Mouse (Mus musculus): ENCODE measurements around the gene Pkp4.
A peak's percentile ranks its signal among the peaks of the same experiment; 100 is the strongest.

The Pkp4 gene

DNA sequence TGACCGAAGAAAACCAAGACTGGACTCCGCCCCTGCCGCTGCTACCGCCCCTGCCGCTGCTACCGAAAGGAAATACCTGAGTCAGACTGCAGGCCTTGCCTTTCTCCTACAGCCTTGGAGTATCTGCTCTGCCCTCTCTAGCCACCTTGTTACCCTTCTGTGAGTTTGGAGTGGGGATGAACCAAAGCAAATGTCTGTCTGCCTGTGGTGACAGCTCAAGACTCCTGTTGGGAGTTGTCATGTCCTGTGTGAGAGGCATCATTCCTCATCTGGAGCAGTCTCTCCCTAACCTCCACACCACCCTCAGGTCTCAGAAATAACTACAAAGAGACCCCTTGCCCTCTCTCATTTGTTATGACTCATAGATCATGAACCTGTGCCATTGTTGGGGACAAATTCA is 122.3 kb downstream of the Pkp4 start:
- no peak for DNase-seq

DNA sequence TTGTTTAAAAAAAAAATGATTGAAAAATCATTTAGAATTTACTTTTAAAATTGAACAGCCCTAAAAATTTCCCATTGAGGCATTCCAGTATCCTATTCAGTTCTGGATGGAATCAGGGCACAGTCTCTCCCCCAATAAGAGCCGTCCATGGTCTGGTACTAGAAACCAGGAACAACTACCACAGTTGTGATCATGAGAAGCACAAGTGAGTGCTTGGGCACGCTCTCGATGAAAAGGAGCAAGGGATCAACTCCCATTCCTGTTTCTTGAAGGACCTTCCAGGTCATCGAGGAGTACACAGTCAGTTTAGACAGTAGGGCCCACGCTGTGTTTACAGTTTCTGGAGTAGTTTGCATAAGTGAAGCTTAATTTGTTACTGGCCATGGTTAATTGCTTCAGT is 123.6 kb downstream of the Pkp4 start:
- no peak for DNase-seq

DNA sequence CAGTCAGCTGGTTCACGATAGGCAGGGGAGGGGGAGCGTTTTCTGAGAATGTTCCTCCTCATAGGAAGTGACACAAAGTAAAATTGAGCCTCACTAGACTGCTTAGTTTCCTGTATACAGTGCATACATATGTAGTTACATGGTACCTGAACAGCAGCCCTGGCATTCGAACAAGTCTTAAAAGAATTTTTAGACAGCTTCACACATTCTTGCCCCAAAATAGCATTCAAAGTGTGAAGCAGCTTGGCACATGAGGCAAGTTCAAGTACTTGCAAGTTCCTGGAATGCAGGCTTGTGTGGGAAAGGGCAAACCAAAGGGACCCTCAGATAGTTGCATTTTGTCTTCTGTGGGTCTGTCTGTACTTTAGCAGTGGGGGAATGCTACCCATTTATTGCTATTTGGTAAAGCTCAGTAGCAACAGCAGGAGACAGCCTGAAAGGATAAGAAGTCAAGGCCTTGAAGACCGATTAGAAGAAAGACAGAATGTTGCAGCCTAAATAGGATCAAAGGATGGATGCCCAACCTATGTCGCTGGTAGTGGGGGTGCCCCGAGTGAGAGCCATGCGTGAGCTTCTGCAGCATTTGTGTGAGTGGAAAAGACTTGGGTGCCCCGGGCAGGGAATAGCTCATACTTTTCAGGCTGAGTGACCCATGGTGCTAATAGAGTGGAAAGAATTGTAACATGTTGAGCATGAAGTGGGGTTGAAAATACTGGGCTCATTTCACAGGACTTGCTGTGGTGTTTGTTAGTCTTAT is 124.3 kb downstream of the Pkp4 start:
- no peak for DNase-seq

DNA sequence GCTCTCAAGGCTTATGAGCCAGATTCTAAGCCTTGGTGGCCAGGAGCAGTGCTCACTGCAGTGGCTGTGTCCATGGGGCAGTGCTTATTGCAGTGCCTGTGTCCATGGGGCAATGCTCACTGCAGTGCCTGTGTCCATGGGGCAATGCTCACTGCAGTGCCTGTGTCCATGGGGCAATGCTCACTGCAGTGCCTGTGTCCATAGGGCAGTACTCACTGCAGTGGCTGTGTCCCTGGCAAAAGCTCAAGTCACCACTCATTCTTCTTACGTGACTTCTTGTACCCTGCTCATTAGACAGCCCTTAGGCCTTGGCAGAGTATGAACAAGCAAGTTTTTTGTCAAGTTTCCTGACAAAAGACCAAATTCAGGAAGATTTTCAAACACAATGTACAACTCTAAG is 124.9 kb downstream of the Pkp4 start:
- DNase-seq = peak in 1 of 2 experiments; percentile 68

DNA sequence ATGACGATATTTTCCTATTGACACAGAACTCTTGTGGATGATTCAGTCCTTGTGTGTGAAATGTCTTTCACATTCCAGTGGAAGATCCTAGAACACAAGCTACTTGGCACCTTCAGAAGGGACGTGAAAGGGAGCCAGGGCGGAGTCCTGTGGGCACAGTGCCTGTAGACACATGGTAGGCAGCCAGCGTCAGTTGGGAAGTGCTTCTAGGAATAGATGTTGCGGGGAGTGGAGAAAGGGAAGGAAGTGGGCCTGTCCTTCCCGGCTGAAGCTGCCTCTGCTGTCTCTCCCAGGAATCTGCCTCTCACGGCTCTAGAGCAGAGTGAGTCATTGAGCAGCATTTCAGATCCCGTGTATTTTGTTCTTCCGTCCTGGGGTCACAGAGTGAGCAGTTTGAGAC is 125.6 kb downstream of the Pkp4 start:
- DNase-seq = peak; percentile 69 to 84

DNA sequence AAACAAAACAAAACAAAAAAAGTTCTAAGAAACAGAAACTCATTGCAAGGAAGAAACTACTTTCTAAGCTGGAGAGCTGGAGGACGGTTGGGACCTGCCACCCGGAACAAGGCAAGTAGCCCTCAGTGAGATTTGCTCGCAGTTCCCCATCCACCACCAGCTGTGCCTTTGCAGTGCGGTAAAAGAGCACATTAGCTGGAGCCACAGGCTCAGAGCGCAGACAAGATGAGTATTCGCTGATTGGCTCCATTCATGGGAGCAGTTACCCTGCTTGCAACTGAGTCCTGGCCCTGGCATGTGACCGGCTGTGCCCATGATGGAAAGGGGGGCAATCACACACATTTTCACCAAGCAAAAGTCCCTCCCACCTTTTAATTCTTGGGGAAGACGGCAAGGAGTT is 127.0 kb downstream of the Pkp4 start:
- DNase-seq = no peak

DNA sequence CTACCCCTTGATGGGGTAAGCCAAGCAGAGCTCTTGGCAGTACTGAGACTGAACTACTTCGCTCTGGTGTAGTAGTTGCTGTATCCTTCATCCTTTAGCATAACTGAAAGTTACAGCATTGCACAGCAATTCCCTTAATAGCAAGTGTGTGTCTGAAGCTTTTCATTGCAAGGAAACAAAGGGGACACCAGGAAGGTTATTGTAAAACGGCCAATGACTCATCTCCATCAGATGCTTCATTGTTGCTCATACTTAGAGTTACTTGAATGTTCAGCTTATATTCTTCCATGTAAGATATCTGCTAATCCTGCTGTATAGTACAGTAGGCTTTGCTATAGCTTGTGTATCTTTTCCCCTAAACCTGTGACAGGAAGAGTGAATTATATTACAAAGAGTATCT is 128.8 kb downstream of the Pkp4 start:
- no peak for DNase-seq

DNA sequence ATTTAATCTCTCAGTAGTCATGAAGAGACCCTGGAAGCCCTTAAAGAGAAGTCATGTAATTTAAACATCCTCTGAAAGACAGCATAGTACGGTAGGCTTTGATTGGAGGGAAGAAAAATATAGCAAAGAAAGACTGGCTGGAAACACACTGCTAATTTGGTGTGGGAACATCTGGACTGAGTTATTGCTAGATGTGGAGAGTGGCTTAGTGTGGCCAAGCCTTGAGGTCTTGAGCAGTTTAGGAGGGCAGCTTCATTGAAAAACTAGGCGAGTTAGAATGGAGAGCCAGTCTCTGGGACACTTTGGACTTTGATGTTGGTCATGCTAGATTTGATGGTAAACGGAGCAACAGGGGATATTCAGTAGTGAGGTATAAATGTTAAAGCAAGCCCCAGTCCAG is 129.7 kb downstream of the Pkp4 start:
- no peak for DNase-seq

DNA sequence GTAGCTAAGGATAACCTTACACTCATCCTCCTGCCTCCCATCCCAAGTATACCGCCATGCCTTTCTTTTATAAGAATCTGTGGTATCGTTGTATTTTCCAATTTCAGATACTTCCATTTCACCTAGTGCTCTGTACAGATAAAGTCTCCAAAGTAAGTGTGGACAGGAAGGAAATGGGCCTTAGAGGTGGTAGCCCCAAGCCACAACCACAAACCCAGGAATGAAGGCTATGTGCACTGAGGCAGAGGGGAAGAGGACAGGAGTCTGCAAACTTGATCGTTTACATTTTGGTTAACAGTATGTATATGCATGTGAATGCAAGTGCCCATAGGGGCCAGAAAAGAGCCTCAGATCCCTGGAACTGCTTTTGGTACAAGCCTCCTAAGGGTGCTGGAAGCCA is 139.2 kb downstream of the Pkp4 start:
- no peak for DNase-seq

DNA sequence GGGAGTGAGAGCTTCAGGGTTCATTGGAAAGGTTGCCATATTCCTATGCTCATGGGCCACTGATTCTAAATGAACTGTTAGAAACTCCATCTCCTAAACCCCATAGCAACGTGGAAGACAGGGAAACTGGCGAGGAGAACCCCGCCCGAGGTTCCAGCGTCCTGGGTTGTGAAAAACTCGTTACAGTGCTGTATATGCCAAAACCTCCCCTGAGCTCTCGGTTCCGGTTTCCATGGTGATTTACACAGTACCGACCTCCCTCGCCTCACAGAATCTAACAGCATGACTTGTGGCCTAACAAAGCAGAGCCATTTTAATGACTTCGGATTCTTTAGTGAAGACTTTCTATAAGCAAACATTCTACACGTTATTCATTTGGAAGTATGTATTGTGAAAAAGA is 141.0 kb downstream of the Pkp4 start:
- DNase-seq = no peak

DNA sequence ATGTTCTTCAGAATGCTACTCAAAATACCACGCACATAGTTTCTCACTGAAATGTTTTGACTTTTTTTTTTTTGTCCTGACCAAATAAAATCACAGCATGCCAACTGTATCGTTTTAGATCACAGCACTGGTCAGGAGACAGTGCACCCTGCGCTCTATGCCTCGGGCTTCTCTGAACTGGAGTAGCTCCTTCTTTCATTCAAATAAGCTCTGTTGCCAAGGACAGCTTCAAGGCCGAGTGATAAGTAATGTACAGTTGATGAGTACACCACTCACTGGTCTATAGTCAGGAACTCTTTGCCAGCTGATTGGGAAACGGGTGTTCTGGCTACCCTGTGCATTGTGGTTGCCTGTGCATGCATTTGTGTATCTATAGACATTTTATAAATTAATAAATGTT is 141.8 kb downstream of the Pkp4 start:
- DNase-seq = no peak

DNA sequence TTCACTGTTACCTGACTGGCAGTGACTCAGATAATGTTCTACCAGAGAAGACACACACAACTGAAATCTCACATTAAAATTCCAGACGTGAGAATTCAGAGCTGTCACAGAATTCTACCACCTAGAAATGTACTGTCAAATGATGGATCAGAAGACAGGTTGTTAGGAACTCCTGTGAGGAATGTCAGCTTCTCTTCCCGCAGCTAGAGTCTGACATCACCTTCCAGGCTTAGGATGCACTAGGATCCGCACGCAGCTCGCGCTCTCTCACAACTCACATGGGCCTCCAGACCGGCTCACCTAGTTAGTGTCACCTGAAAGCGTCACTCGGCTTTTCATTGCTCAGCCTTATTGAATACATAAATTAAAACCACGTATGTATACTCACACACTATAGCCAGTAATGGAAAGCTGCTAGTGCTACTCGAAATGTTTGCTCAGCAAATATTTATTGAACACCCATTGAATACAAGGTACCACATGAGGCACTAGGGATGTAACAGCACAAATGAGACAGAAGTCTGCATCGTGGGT is 142.9 kb downstream of the Pkp4 start:
- DNase-seq = no peak

DNA sequence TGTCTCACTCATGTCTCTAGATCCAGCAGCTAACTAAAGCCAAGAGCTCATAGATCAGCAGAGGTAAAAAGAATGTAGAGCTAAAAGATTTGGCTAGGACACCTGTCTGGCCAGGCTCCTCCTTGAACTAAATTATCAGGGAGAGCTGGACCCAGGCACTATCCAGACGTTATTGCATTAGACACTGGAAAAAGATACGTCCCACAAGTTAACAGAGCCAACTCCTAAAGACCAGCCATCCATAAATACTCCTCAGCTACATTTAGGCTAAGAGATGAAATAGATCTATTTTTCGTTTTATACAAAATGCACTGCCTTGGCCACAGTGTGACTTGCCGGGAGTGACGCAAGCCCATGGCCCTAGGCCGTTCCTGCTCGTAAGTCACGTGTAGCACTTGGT is 146.7 kb downstream of the Pkp4 start:
- DNase-seq = no peak

DNA sequence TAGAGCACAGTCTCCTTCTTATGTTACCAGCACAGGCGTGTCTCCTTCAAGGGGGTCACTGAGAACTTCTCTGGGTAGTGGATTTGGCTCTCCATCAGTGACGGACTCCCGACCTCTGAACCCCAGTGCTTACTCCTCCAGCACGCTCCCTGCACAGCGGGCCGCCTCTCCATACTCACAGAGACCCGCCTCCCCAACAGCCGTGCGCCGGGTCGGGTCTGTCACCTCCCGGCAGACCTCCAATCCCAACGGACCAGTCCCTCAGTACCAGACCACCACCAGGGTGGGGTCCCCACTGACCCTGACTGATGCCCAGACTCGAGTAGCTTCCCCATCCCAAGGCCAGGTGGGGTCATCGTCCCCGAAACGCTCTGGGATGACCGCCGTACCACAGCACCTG is 147.4 kb downstream of the Pkp4 start:
- DNase-seq = no peak

DNA sequence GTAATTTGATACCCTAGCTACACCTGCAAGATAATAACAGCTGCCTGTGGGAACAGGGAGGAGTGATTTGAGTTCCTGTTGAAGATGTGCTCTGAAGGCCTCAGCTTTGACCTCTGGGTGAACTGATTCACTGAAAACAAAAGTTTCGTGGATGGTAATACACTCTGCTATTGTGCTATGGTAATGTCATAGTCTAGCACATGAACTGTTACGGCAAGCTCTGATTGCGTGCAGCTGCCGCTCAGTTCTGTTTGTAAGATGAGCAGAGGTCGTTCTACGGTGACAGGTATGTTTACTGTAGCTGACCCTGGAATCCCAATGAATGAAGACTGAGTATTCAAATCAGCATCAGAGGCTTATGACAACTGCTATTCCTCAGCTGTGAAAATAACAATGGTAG is 152.6 kb downstream of the Pkp4 start:
- DNase-seq = no peak

DNA sequence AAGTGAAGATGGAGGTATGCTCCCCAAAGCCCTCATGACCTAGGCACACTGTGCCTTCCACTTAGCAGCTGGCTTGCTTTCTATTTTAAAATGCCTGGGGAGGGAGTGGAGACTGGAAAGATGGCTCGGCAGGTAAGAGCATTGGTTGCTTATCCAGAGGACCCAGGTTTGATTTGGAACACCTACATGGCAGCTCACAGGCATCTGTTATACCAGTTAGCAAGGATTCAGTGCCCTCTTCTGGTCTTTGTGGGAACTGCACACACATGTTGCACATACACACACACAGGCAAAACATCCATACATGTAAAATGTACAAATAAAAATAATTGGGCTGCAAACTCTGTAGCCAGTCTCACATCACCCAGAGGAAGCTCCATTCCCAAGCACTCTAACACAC is 158.0 kb downstream of the Pkp4 start:
- peak in 1 of 2 experiments; percentile 11 for DNase-seq

DNA sequence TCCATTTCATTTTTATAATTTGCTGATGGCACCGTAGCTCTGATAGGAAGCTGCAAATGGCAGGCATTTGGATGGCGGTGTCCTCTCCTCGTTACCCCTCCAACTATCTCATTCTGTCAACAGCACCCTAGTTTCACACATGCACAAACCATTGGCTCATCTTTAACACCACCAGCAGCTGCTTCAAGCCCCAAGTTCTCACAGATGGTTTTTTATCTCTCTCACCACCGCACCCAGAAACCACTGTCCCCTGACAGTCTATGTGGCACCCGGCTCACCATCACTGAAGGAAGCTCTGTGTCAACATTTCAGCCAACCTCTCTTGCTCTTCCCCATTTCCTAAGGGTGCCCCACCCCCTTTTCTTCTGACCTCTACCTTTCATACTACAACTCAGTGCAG is 167.3 kb downstream of the Pkp4 start:
- no peak for DNase-seq

DNA sequence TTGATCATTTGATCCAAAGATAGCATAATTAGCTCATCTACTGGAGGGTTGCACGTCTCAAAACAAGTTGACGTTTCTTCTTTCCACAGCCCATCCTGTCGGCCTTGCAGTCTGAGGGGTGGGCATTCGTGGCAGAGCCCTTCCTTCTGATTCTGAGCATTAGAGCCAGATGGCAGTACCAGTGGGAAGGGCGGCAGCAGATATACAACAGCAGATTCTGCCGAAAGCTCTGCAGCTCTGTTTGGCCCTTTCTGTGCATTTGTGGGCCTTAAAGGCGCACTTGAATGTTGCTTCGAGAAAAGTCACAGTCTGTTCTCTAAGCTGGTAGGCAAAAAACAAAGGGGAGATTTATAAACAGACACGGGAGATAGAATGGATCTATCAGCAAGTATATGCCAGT is 170.4 kb downstream of the Pkp4 start:
- DNase-seq = no peak

DNA sequence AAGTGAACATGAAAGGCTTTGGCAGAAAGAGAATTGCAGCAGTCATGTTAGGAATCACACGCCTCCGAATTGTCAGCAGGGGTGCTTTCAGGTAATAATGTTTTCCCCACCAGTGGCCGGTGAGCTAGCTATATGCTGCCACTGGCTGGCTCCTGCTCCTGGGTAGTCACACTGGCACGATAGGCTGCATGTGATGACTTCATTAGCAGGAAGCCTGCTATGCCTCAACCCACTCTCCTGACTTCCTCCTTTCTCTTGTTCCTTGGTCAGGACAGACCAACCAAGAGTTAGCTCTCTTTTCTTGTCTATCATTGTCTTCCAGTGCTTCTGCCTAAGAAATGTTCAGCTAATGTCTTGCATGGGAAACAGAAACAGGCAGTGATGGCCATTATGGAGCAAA is 171.9 kb downstream of the Pkp4 start:
- DNase-seq = no peak

DNA sequence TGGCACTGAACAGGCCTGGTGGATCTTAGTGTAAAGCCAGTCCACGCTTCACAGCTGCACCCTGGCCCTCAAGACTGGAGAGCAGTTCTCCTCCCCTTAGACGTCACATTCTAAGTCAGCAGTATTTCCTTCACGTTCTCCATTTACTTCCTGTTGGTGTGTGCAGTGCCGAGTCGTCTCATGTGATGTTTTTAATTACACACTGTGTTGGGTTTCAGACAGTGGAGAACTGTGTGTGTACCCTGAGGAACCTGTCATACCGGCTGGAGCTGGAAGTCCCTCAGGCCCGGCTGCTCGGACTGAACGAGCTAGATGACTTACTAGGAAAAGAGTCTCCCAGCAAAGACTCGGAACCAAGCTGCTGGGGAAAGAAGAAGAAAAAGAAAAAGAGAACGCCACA is 177.9 kb downstream of the Pkp4 start:
- peak in 1 of 2 experiments; percentile 60 for DNase-seq

DNA sequence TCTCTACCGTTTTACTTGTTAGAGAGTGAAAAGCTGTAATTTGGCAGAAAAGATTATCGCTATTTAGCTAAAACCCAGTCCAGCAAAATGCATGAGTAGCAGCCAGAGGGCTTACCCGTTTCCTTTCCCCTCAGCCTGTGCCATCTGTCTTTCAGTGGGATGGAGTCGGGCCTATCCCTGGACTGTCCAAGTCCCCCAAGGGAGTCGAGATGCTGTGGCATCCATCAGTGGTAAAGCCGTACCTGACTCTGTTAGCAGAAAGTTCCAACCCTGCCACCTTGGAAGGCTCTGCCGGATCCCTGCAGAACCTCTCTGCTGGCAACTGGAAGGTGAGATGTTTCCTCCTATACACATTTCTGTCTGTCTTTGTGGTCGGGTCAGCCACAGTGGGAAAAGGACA is 178.3 kb downstream of the Pkp4 start:
- DNase-seq = no peak

DNA sequence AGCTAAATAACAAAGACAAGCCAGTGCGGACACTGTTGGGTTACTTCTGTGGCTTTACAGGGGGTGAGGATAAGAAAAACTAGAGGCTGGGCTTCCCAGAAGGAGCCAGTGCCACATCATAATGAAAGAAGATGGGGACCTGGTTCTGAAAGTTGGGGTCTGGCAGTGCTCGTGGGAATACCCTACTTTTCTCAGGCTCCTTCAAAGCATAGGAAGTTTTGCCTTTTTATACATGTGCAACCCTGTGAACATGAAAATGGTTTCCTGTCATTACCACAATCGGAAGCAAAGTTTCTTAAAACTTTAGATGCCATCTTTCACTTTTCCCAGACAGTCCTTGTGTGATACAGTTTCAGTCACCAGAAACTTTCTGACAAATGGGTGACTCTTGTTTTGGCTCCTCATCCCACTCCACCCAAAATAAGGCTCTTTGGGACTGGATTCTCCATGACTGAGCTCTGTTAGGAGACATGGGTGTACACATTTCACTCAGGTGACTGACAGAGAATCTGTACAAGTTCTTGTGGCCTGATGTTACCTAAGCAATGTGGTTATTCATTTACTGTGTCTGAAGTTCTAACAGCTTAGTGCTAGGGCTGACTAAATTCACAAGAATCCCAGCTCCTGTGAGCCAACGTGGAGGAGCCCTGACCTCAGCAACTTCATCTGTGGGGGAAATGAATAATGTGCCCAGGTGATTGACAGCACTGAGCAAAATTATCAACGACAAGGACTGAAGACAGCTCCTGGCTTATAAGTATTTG is 179.3 kb downstream of the Pkp4 start:
- DNase-seq = peak; percentile 36 to 64

DNA sequence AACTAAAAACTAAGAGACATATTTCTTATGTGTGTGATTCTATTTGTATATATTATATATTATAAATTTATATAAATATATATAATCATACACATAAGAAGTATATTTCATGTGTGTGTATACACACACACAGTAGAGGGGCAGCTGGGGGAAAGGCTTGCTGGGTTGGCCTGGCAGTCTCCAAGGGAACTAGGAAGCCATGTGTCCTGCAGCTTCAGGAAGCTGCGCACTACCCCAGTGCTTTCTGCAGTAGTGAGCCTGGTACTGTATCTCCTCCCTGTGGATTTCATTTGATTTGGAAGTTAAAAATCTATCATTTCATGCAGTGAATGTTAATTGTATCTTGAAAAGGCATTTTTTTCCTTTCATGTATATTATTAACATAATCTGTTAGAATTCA is 180.2 kb downstream of the Pkp4 start:
- DNase-seq = no peak

DNA sequence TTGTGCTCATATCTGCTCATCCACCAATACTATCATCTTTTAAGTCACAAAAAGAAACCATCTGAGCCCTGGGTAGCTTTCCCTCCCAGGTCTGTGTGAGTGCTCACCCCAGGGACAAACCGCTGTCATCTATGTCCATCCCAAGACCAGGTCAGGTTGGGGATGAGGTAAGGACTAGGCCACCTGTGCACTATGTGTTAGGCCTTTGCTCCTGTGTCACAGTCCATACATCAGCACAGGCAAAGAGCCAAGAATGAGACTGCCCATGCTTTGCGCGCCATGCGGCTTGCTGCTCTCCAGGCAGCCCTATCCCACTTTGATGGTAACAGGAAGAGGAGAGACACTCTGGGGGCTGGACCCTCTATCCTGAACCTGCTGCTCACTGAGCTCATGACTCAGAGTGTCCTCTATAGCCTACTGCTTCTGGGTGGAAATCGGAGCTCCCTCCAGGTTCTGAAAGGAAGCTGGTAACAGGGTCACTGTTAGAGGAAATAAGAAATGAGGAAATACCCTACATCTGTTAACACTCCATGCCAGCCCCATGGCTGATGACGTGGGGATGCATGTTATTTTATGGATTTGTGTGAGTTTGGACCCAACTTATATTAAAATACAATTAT is 182.1 kb downstream of the Pkp4 start:
- DNase-seq = no peak
